Mouse (Mus musculus) ZHBTc4 (cell line): ENCODE measurements around the gene Smg5.
A peak's percentile ranks its signal among the peaks of the same experiment; 100 is the strongest.

Source experiments
- DNase-seq: peaks from one replicate; pipeline ENCODE4 v3.0.0-alpha.2; 2011; ENCODE audit warnings: low read depth, low spot score

The Smg5 gene

GRCm38 (mm10) chr3:88395288-88395687 lies 59.2 kb downstream of the Smg5 start:
- DNase-seq = no peak

DNA sequence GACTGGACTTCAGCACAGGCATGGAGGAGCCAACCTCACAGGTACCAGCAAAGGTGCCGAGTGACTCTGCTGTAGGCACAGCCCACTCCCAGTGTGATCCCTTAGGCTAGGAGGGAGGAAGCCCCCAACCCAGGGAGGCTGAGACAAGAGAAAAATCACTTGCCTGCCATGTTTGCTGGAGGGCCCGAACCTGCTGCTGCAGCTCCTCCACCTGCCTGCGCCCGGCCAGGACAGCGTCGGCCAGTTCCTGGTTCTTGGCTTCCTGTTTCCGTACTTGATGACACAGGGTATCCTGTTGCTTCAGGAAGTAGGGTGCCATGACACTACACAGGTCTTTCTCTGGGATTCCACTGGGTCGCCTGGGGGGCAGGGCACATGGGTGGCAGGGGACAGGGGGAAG lies 59.7 kb downstream of the Smg5 start:
- DNase-seq = no peak

- no peak for DNase-seq
Measured at GRCm38 (mm10) chr3:88398666-88399065, 62.6 kb downstream of the Smg5 start.

GRCm38 (mm10) chr3:88403522-88404230 lies 67.6 kb downstream of the Smg5 start:
- DNase-seq = no peak

DNA sequence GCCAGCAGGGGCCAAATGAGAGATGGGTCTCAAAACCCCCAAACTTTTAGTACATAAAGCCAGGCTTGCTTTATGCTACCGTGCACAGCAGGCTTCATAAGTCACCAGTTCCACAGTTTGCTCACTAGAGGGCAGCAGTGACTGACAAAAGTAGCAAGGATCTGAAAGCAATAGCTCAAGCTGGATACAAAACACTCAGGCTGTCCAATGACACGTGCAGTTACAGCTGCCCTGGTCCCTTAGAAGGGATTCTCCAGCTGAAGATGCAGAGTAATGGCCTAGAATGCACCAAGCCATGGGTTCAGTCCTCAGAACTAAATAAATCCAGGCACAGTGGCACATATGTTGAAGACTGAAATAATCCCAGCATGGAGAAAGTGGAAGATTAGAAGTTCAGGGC lies 71.0 kb downstream of the Smg5 start:
- peak; percentile 88 for DNase-seq

DNA sequence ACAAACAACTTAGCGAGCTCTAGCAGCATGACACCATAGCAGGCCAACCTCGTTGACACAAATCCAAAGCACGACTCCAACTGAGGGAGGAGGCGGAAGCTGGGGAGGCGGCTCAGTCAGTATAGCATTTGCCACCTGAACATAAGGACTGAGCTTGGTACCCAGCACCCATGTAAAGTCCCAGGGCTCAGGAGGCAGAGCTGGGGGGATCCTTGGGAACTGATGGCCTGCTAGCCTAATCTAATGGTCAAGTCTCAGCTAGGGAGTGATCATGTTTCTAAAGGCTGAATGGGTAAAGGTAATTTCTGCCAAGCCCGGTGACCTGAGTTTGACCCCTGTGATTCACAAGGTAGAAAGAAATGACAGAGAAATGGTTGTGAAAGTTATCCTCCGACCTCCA lies 71.5 kb downstream of the Smg5 start:
- no peak for DNase-seq

DNA sequence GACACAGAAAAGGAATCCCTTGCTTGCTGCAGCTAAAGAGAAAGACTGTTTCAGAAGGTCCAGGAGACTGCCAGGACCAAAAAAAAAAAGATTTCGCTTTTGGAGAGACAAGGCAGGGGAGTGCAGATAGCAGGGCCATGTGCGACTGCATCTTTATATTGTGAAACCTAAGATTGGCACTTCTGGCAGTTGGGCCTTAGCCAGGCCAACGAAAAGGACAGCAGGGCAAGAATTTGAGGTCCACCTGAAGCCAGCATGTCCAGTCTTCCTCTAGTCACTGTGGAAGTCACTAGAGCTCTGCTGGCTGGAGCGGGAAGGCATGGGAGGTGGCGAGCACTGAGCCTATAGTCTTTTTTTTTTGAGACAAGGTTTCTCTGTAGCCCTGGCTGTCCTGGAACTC lies 72.9 kb downstream of the Smg5 start:
- DNase-seq = no peak

DNA sequence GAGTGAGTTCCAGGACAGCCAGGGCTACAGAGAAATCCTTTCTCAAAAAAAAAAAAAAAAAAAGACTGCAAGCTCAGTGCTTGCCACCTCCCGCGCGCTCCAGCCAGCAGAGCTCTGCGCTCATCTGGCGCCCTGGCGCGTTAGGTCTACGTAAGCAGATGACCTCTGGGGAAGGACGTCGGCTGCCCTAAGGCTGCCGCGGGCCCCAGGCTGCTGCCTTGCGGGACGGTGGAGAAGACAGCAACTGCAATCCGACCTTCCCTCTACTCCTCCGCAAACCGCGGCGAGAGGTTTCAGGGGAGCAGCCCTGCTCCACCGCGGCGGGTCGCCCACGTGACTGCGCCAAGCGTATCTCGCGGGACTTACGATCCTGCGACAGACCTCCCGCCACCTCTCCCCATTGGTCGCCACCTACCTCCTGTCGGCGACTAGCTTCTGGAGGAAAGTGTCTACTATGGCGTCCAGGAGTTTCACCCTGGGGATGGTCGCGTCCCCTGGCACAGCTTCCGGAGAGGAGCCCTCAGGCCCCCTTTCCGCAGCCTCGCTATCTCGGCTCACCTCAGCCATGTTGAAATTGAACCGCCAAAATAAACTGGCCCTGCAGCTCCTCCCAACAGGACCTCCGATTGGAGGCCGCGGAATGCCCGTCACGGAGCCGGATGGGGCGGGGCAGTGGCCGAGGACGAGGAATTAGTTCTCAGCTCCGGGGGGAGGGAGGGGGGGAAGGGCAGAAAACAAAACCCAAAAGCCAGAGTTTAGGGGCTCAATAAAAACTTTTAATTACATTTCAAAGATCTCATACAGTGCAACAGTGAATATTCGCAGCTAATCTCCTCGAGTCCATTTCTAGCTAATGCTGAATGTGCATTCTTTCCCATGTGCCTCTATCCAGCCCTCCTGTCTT lies 73.9 kb downstream of the Smg5 start, which contains the start of gene Pmf1:
Pmf1 (minus strand) TSS at position 591 of the 904 bp plus-strand sequence.
- DNase-seq = peak; percentile 96

DNA sequence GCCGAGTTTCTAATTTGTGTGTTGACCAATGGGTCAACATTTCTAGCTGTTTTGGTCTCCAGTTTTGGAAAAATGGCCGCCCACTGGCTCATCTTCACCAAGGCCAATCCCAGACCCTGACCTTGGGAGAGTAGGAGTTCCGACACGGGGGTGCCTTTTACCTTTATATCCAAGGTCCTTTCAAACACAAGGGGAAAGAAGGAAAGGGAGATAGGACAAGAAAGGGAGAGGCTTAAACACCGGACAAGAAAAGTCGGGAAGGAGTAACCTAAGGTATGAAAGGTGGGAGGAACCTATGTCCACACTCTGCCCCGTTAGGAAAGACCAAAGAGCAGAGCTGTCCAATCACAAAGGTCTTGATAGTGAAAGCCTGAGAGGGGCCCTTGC lies 74.6 kb downstream of the Smg5 start:
- DNase-seq = peak; percentile 71

GRCm38 (mm10) chr3:88411681-88412080 lies 75.6 kb downstream of the Smg5 start:
- DNase-seq = no peak
